Mouse (Mus musculus) hindbrain, embryonic 14.5 days (tissue): ENCODE results near the gene AI661453. TPM values are rescaled to one million over a fixed set of nuclear protein-coding genes. Genes with fewer than 3 reads are reported as not detected.

Source experiments
- ATAC-seq: fragments of 200-750 bp; cut with Nextera tagmentation; 2 replicates; pipeline ENCODE4 v1.8.0; 2017; ENCODE audit warnings: moderate number of reproducible peaks, mild to moderate bottlenecking, moderate TSS enrichment, moderate library complexity; ENCODE audit not compliant: low FRiP score
- DNase-seq: peaks from one replicate; pipeline ENCODE4 v3.0.0-alpha.2; 2015; ENCODE audit warnings: low spot score
- H3K27ac ChIP-seq: fragments of 300-500 bp; sonication (generic); 2 replicates; pipeline ENCODE4 v1.5.1; 2014; ENCODE audit warnings: mild to moderate bottlenecking, moderate library complexity
- H3K27me3 ChIP-seq: fragments of 300-500 bp; sonication (generic); 2 replicates; pipeline ENCODE4 v1.6.1; 2014; ENCODE audit warnings: mild to moderate bottlenecking, low read length, mixed read lengths; ENCODE audit not compliant: control insufficient read depth, insufficient read depth
- H3K36me3 ChIP-seq: fragments of 300-500 bp; sonication (generic); replicated peaks from 2 replicates; pipeline ENCODE4 v1.6.1; 2014; ENCODE audit not compliant: control insufficient read depth, insufficient read depth
- H3K4me1 ChIP-seq: fragments of 300-500 bp; sonication (generic); replicated peaks from 2 replicates; pipeline ENCODE4 v1.6.1; 2014; ENCODE audit warnings: antibody characterized with exemption, low read length, mixed read lengths; ENCODE audit not compliant: control insufficient read depth, insufficient read depth
- H3K4me2 ChIP-seq: fragments of 300-500 bp; sonication (generic); replicated peaks from 2 replicates; pipeline ENCODE4 v1.6.1; 2014; ENCODE audit warnings: mild to moderate bottlenecking, moderate library complexity
- H3K4me3 ChIP-seq: fragments of 300-500 bp; sonication (generic); replicated peaks from 2 replicates; pipeline ENCODE4 v1.5.1; 2014; ENCODE audit warnings: mild to moderate bottlenecking, low read length
- H3K9ac ChIP-seq: fragments of 300-500 bp; sonication (generic); 2 replicates; pipeline ENCODE4 v1.6.1; 2014
- H3K9me3 ChIP-seq: fragments of 300-500 bp; sonication (generic); 2 replicates; pipeline ENCODE4 v1.6.1; 2016; ENCODE audit warnings: low read length; ENCODE audit not compliant: control insufficient read depth
- WGBS: fragments of 180-500 bp; shearing (Covaris S2); extraction: QIAGEN DNeasy Blood & Tissue Kit; methylation state at CpG from one replicate; pipeline ENCODE4 v1.1.7; 2014; 5-methylcytosine and 5-hydroxymethylcytosine counted together
- polyA plus RNA-seq: library from polyadenylated mRNA; unstranded; fragments of >200 nt; fragmentation: Nextera tagmentation; extraction: Ambion mirVana; gene quantifications from 2 replicates; pipeline ENCODE4 v1.2.1, GENCODE M21; 2014

The AI661453 gene
- polyA plus RNA-seq, 1 experiment from 2014 or later = 0.23 TPM

DNA sequence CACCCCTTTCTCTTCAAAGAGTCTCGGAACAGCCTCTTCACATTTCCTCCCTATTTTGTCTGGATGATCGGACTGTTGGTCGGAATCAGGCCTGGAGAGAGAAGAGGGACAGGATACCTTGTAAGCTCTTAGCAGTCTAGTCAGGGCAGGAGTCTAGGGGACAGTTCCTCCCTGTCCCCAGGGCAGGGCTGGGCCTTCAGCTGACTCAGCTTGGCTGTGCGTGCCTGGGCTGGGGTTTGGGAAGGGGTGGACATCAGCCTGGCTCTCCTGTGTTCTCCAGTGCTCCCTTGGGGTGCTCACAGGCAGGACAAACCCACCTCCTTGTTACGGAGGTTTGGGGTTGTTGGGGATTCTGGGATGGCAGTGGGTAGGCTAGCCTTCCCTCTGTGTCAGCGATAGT is 2.2 kb downstream of the AI661453 start:
- Histone ChIP-seq H3K4me1 (peaks cover 11% of the 10 kb centered on the region; the same call in 1 of the 2 replicates), H3K9ac (no peak overlapping the region), H3K9me3 (no peaks in the 10 kb centered on the region), H3K4me2 (no peak overlapping the region), H3K36me3 (no peaks in the 10 kb centered on the region), H3K27ac (no peak overlapping the region), H3K27me3 (peaks cover 48% of the 10 kb centered on the region), H3K4me3 (no peak overlapping the region)
- WGBS = 73% methylated on average over 6 of the region's 6 CpGs
- ATAC-seq = no peak
- no peak for DNase-seq

DNA sequence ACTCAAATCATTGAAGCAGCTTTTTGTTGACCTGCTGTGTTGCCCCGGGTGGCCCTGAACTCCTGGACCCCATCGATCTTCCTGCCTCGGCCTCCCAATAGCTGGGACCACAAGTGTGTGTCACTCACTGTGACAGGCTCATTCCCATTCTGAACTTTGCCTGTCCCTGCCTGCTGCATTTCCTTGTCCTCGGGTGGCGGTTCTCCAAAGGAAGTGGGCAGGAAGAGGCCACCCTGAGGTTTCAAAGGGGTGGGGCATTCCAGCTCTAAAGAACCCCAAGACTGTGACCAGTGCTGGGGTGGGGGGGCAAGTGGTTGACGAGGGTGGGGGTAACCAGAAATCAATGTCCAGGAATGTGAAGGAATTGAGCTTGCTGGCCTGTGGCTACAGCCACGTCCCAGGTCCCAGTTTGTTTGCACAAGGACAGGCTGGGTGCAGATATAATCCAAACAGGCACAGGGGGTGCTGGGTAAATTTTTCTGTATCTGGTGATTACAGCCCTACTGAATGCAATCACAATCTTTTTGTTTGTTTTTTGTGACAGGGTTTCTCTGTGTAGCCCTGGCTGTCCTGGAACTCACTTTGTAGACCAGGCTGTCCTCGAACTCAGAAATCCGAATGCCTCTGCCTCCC is 3.1 kb downstream of the AI661453 start:
- no peaks in the 10 kb centered on the region for H3K9me3 ChIP-seq
- WGBS = 38% methylated on average over 9 of the region's 9 CpGs
- no peaks in the 10 kb centered on the region for H3K36me3 ChIP-seq
- no peak for ATAC-seq
- no peak overlapping the region for H3K27ac ChIP-seq
- no peak overlapping the region for H3K4me3 ChIP-seq
- DNase-seq = no peak
- no peak overlapping the region for H3K4me2 ChIP-seq
- peaks cover 48% of the 10 kb centered on the region for H3K27me3 ChIP-seq
- H3K9ac ChIP-seq = no peak overlapping the region
- H3K4me1 ChIP-seq = peaks cover 11% of the 10 kb centered on the region; the same call in 1 of the 2 replicates

DNA sequence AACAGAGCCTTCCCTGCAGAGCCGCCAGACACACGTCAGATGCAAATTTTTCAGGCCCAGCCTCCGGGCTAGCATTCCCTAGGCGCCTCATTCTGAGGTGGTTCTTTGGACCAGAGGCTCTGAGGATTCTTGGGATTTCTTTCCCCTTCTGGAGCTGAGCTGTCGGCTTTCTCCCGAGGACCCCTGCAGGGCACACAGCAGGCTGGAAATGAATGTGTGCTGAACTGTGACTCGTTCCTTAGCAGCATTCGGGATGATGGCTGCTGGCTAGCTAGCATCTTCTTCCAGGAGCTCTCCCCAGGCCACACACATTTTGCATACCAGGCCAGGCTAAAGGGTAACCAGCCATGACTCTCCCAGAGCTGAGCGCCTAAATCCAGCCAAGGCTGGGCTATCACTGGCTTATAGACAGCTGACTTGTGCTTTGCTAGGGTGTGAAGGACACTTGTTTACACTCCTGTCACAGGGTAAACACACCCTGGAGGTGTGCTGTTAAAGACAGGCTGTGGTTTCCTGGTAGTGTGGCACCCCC is 4.0 kb downstream of the AI661453 start:
- peak; percentile 46; the same call in 1 of the 2 replicates for ATAC-seq
- Histone ChIP-seq H3K4me3 (no peak overlapping the region), H3K4me1 (peaks cover 11% of the 10 kb centered on the region; the same call in 1 of the 2 replicates), H3K27me3 (peaks cover 41% of the 10 kb centered on the region), H3K9me3 (no peaks in the 10 kb centered on the region), H3K9ac (no peak overlapping the region), H3K4me2 (no peak overlapping the region), H3K27ac (peak overlapping the region; percentile 23; the same call in 1 of the 2 replicates), H3K36me3 (no peaks in the 10 kb centered on the region)
- WGBS = 8% methylated on average over 9 of the region's 9 CpGs
- no peak for DNase-seq

DNA sequence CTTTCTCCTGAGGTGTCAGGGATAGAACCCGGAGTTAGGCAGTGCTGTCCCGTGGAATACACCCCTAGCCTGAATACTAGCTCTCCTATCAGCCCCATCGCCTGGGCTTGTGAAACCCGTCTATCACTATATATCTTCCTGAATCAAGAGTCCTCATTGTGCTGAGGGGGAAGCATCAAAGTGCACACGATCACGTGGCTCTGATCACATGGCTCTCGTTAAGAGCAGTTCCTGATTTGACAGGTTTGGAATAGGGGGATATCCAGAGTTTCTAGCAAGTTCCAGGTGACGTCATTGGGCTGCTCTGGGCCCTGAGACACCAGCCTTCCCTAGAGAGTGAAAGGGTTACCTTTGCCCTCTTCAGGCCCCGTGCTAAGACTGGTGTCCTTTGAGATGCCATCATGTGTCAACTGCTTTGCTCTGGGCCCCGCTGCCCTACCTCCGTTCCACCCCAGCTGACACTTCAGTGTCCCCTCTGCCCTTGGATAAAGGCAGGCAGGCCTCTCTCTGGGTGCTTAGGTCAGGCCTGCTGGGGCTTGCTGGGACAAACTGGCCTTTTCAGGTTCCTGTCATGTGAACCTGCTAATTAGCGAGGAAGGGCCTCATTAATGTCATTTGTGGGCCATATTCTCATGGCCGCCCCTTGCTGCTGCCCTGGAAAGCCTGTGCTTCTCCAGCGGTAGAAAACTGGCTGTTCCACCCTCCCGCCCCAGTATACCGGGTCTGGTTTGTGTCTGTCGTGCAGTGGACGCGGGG is 5.1 kb downstream of the AI661453 start:
- ATAC-seq (no peak), DNase-seq (no peak)
- H3K27me3 ChIP-seq = peaks cover 32% of the 10 kb centered on the region
- no peak overlapping the region for H3K27ac ChIP-seq
- H3K36me3 ChIP-seq = no peaks in the 10 kb centered on the region
- WGBS = 75% methylated on average over 19 of the region's 19 CpGs
- H3K4me1 ChIP-seq = peaks cover 9% of the 10 kb centered on the region; the same call in 1 of the 2 replicates
- H3K4me2 ChIP-seq = no peak overlapping the region
- H3K4me3 ChIP-seq = no peak overlapping the region
- H3K9me3 ChIP-seq = no peaks in the 10 kb centered on the region
- H3K9ac ChIP-seq = no peak overlapping the region

DNA sequence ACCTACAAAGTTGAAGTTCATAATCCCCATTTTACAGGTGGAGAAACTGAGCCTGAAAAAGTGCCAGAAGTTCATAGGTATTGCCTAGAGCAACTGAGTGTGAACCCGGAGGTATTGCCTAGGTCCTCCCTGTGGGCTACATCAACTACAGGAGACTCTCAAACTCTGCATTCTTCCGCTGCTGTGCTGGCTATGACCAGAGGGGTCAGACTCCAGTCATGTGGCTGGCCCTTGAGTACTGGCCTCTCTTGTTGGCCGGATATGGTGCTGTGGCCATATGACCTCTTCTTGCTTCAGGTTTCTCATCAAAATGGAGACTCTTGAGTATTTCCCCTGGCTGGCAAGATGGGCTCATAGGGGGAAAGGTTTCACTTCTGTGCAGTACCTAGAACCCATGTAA is 5.9 kb downstream of the AI661453 start:
- 0 out of 2 replicates have a peak, but pooled peaks cover 6% of the 10 kb centered on the region for H3K4me1 ChIP-seq
- DNase-seq (no peak), ATAC-seq (no peak)
- no peak overlapping the region for H3K4me3 ChIP-seq
- 80% methylated on average over 3 of the region's 3 CpGs for WGBS
- H3K27me3 ChIP-seq = peaks cover 24% of the 10 kb centered on the region
- H3K4me2 ChIP-seq = no peak overlapping the region
- no peaks in the 10 kb centered on the region for H3K36me3 ChIP-seq
- H3K9ac ChIP-seq = no peak overlapping the region
- H3K9me3 ChIP-seq = no peaks in the 10 kb centered on the region
- H3K27ac ChIP-seq = no peak overlapping the region

DNA sequence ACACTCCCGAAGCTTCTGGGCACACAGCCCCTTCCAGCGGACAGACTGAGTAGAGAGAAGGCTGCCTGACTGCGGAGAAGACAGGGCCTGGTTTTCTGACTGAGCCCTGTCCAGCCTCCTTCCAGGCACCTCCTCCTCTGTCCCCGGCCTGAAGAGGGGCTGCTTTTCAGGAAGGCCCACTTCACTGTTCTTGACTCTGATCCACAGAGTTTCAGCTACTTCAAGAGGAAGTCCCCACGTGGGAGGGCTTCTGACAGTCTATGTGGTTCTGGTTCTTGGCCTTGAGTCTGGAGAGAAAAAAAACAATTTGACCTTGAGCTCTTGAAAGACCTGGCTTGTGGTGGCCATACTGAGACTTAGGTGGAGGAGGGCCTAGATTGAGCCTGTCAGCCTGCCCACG is 7.7 kb downstream of the AI661453 start:
- Histone ChIP-seq H3K36me3 (no peaks in the 10 kb centered on the region), H3K9ac (no peak overlapping the region), H3K4me1 (0 out of 2 replicates have a peak, but pooled peaks cover 6% of the 10 kb centered on the region), H3K9me3 (no peaks in the 10 kb centered on the region), H3K27me3 (peaks cover 6% of the 10 kb centered on the region), H3K27ac (no peak overlapping the region), H3K4me3 (no peak overlapping the region), H3K4me2 (no peak overlapping the region)
- WGBS = 74% methylated on average over 6 of the region's 6 CpGs
- no peak for DNase-seq
- no peak for ATAC-seq

DNA sequence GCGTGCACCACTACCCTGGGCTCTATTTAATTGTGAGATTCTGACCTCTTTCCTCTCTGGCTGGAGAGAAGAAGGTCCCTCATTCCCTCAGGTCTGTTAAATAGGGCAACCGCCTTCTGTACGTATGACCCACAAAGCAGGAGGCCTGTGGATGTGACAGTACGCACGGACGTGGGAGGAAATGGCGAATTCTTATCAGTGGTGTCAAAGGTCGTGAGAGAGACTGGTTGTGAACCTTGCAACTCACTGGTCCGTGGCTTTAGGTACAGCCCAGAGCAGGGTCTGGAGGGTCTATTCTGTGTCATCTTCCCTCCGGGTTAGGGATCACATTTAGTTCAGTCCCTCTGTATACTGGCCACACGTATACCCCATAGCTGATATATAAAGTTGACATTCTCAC is 9.1 kb downstream of the AI661453 start:
- WGBS = 66% methylated on average over 11 of the region's 11 CpGs
- Histone ChIP-seq H3K4me3 (no peak overlapping the region), H3K4me2 (no peak overlapping the region), H3K36me3 (no peaks in the 10 kb centered on the region), H3K27ac (no peak overlapping the region), H3K9ac (no peak overlapping the region), H3K4me1 (no peaks in the 10 kb centered on the region), H3K9me3 (no peaks in the 10 kb centered on the region), H3K27me3 (no peaks in the 10 kb centered on the region)
- no peak for DNase-seq
- ATAC-seq = no peak

DNA sequence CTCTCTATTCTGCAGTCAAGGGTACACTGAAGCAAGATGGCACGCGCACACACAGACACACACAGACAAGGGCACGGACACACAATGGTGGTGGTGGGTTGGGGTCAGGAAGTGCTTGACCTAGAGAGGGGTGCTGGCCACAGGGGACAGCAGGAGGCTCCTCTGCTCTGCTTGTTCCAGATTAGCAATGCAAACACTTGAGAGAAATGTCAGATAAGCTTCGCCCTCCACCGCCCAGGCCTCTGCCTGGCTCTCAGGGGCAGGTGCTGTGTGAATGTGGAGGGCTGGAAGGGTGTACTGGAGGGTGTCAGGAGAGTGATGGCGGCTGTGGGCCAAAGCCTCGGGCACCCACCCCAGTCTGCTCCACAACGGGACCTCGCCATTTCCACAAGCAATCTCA is 9.6 kb downstream of the AI661453 start:
- H3K9me3 ChIP-seq = no peaks in the 10 kb centered on the region
- no peak overlapping the region for H3K9ac ChIP-seq
- WGBS = 65% methylated on average over 9 of the region's 9 CpGs
- H3K4me1 ChIP-seq = no peaks in the 10 kb centered on the region
- no peaks in the 10 kb centered on the region for H3K27me3 ChIP-seq
- DNase-seq = no peak
- H3K4me2 ChIP-seq = no peak overlapping the region
- no peak overlapping the region for H3K27ac ChIP-seq
- no peaks in the 10 kb centered on the region for H3K36me3 ChIP-seq
- no peak for ATAC-seq
- H3K4me3 ChIP-seq = no peak overlapping the region

DNA sequence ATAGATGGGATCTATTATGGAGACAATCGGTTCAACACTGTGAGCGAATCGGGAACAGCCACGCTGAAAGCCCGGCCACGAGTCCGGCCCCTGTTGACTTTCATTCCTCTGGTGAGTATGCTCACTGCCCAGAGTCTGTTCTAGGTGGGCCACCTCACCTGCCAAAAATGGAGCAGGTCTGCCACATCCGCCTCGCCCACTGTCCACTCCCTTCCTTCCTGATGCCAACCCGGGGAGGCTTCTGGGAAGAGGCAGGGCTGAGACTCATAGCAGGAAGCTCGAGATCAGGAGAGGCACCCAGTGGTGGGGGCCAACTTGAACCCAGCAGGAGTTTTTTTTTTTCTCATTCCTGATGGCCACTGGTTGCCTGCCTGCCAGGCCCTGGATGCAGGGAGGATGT is 10.1 kb downstream of the AI661453 start:
- Histone ChIP-seq H3K4me1 (no peaks in the 10 kb centered on the region), H3K27ac (no peak overlapping the region), H3K4me3 (no peak overlapping the region), H3K27me3 (no peaks in the 10 kb centered on the region), H3K9me3 (no peaks in the 10 kb centered on the region), H3K36me3 (no peaks in the 10 kb centered on the region), H3K4me2 (no peak overlapping the region), H3K9ac (no peak overlapping the region)
- 89% methylated on average over 11 of the region's 11 CpGs for WGBS
- ATAC-seq (no peak), DNase-seq (no peak)
